Mouse (Mus musculus) common myeloid progenitor, adult 5-6 weeks (primary cell): Measurements from ENCODE around the gene Il6st. TPM values are rescaled to one million over a fixed set of nuclear protein-coding genes. Genes with fewer than 3 reads are reported as not detected.

ENCODE experiments used
- ATAC-seq: replicated peaks from 2 replicates; pipeline ENCODE4 v1.8.0; 2016; ENCODE audit warnings: low read depth, mild to moderate bottlenecking, moderate TSS enrichment, inconsistent platforms; ENCODE audit not compliant: poor library complexity, severe bottlenecking
- total RNA-seq: library from RNA; stranded (forward); fragments of 200-1000, 187-1606 nt; gene quantifications from 2 replicates; pipeline ENCODE4 v1.2.3, GENCODE M21; 2017

Gene Il6st
- total RNA-seq, 1 experiment from 2014 or later = 35.2 TPM

DNA sequence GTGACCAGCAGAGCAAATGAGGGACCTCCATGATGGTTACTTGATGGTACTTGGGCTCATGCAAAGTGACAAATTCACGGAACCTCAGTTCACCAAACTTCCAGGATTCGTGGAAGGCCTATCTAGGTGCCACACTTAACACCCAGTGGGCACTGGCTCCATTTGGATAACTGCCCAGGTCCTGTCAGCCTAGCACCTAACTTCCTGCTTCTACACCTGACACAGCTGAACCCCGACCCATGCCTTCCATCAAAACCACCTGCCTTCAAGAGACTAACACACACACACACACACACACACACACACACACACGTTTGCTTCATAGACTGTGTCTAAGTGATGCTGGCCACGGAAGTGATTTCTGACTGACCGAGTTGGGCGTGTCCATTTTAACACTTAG lies 47.9 kb downstream of the Il6st start:
- ATAC-seq = no peak

DNA sequence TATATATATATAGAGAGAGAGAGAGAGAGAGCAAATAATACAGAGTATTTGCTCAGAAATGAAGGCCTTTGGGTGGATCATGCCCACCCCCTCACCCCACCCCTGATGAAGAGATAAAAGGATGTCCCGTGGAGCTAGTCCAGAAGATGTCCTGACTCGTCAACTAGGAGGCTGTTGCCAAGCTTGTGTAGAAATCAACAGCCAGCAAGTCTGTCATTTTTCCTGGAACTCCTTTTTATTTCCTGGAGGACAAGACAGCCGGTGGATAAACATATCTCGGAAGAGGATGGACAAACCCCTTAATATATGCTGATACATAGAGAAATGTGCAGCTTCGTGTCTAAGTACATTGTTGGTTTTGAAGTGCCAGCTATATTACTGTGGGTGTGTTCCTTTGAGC lies 49.0 kb downstream of the Il6st start:
- ATAC-seq = no peak

DNA sequence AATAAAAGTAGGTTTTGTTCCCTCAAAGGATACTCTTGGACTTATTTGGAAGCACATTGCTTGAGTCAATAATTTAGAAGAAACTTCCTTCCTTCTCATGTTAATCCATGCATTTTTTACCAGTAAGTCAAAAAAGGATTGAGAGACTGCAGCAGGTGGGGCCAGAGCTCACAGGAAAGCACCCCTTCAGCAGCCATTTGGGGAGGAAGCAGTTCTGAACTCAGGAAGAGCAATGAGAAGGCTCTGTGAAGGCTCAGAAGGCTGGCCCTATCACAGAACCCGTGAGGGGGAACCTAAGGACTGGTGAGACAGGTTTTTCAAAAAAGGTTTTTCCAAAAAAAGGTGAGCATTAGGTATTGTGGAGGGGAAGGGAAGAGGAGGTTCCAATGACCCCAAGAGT lies 50.7 kb downstream of the Il6st start:
- ATAC-seq = no peak

DNA sequence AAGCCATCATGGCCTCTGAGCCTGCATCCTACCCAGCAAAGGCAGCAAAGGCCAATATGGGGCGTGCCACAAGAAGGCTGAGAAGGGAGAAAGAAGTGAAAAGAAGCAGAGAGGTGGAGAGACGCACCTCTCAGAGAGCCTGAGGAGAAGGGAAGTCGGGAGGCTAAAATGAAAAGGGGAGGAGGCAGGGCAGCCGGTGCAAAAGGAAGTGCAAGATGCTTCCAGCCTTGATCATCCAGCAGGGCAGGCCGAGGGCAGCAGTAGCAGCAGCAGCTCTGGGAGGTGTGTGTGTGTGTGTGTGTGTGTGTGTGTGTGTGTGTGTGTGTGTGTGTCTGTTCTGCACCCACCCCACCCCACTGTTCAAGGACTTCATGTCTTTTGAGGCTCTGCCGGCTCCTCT lies 58.4 kb downstream of the Il6st start:
- ATAC-seq = no peak

DNA sequence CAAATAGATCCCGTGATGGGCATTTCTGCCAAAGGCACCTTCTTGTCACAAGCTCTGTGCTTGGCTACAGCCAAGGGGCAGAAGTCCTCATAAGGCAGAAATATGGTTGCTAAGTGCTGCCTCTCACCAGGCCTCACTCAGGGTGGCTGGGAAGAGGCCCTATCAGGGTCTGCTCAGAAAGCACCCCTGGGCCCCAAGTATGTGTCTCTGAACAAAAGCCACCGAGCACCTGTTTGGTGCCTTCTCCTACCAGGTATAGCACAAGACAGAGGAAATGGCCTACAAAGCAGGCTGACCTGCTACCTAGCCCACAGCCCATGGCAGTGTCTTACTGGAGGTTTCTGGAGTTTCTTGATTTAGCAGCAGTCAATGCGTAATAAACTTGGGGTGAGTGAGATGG lies 59.0 kb downstream of the Il6st start:
- no peak for ATAC-seq

DNA sequence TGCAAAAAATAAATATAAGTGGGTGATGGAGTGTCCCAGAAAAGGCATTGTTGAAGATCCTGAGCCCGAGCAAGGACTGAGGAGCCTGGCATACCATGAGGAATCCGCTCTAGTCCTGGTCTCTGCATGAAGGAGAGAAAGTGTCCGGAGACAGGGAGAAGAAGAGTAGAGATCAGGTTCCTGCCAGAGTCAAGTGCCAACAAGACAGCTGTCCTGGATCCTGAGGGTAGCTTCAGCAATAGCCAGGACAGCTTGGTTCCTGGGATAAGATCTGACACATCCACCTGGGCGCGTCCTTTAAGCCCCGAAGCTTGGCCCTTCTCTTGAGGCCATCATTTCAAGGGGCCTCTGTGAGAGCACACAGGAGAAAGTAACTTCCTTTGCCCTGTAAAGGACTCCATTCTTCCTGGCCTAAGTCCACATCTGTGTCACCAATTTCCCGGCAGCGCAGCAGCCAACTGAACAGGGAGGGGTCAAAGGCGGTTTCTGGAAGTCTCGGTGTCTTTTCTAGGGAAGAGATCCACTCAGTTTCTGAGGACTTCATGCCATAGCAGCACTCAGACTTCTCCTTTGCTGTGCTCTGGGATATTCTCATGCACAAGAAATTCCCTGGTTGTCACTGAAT lies 59.6 kb downstream of the Il6st start:
- no peak for ATAC-seq

DNA sequence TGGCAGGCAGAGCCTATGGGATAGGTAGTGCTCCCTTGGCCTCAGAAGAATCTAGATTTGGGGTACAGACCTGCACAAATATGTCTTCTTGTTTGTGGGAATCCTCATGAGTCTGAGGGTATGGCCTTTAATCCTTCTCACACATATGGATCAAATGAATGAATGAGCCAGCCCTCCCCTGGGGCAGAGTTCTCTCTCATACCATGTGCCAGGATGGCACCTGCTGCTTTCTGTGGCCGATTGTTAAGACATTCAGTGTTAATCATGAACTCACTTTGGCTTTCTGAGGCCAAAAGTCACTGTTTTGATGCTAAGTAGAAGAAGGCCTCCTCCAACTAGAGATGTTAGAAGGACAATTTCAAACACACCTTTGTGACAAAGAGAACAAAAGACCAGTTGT lies 63.3 kb downstream of the Il6st start:
- ATAC-seq = no peak

DNA sequence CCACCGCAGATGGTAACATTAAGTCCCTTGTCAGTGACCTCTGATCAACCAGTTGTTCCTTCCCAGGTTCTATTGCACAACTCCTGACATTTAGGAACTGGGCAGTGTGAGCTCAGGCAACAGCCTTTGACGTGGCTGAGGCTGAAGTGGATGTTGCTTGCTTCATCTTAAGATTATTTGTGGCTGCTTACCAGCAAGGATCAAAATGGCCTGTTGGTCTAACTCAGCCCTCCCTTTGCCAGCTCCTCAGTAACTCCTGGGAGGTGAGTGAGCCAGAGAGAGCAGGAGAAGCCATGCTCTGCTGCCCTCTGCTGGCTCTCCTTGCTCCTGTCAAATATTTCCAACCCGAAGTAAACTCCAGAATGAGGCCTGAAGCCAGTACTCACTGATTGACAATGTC lies 66.0 kb downstream of the Il6st start:
- ATAC-seq = peak; percentile 93

DNA sequence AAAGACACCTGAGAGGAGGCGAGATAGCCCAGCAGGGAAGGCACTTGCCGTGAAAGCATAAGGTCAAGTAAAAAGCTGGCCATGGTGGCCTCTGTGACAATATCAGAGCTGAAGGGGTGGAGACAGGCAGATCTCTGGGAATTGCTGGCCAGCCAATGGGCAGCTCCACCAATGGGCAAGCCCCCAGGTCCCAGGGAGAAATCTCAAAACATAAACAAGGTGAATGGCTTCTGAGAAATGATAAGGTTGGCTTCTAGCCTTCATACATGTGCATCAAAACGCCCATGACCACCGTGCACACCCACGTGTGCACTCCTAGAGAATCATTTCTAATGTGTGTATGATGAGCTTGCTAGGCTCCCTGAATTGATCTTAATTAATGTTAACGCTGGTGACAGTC lies 68.4 kb downstream of the Il6st start:
- no peak for ATAC-seq

DNA sequence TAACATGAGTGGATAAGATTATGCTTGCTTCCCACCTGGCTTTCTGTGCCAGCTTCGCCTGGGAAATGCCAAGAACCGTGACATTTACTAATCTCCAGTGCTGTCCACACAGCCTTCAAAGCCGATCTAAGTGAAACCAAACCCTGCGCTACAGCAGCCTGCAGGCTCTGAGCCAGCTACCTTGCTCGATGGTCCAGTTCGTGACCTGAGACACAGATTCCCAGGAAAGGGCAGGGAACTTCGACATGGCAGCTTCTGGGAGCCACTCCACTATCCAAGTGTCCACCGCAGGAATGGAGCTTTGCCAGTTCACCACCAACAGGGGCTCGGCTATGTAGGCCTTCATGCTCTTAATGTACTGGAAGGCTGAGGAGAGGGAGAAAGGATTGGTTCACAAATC lies 69.7 kb downstream of the Il6st start:
- no peak for ATAC-seq

DNA sequence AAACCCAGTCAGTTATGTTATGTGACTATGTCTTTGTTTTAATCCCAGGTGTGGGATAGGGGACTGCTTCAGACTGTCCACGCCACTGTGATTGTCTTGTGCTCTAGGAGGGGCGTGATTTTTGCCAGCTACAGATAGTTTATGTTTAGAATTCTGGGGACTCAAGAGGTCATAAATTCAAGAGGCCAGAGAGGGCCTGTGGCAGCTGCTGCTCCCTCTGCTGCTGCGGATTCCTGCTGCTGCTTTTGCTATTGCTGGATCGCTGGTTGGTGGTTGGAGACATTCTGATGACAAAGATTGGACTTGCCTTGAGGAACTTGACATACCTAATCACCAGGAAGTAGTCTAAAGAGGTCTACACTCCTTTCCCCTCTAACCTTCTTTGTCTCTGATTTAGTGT lies 72.7 kb downstream of the Il6st start:
- no peak for ATAC-seq

DNA sequence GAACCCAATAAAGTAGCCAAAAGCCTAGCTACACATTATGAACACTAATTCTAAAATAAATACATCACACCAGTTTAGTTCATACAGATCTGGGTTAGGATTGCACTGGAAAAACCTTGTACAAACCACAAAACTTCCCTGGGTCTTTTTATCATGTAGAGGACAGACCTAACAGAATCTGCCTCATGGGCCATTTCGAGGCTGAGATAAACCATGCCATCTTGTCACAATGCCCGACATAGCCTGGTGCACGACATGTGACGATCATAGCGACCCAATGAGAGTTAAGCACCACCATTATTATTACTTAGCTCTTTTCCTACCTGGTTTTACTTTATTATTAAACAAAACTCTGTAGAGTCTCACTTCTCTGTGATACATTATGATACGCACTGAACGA lies 73.2 kb downstream of the Il6st start:
- peak; percentile 27; the same call in 1 of the 2 replicates for ATAC-seq

DNA sequence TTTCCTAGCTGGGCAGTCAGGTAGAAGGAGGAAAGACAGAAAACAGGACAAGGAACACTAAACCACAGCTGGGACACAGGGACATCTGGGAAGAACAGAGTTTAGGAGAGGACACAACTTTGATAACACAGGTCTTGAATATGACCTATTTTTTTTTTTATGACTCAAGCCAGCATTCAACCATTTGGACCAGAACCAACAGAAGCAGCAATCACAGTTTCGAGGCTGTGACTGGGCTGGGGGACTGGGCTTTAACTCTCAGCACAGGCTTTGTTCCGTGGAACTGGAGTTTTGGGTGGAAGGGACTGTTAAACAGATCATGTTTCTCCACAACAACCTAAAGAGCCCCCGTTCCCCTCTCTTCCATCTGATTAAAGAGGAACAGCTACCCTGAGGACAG lies 76.7 kb downstream of the Il6st start:
- ATAC-seq = no peak

DNA sequence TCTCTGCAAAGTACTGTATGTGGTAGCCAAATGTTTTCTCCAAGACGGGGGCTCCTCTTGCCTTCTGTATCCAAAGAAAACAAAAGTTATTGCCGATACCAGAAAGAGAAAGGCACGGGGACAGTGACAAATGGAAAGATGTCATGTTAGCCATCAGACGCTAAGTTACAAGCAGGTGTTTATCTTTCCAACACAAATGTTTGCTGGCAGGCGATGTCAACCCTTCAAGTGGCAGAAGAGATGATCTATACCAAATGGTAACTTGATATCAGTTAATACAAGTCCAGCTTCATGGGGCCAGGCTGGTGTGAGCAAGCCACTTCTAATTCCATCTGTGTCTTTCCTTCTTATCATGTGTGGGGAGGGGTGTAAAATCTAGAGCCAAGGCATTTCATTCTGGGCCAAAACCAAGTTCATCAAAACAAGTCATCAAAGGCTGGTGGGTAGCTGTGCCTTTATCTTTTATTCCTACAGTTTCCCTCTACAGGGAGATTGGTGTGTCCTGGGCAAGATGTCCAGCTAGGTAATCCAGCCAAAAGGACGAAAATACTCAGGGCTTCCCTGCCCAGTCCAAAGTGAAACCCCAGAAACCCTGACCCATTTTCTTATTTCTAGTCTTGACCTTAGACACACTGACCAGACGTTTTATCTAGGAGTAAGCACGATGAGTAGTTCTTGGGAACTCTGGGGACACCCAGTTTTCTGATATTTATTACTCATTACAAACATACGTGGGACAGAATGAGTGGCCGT lies 77.5 kb downstream of the Il6st start:
- peak; percentile 34 for ATAC-seq

DNA sequence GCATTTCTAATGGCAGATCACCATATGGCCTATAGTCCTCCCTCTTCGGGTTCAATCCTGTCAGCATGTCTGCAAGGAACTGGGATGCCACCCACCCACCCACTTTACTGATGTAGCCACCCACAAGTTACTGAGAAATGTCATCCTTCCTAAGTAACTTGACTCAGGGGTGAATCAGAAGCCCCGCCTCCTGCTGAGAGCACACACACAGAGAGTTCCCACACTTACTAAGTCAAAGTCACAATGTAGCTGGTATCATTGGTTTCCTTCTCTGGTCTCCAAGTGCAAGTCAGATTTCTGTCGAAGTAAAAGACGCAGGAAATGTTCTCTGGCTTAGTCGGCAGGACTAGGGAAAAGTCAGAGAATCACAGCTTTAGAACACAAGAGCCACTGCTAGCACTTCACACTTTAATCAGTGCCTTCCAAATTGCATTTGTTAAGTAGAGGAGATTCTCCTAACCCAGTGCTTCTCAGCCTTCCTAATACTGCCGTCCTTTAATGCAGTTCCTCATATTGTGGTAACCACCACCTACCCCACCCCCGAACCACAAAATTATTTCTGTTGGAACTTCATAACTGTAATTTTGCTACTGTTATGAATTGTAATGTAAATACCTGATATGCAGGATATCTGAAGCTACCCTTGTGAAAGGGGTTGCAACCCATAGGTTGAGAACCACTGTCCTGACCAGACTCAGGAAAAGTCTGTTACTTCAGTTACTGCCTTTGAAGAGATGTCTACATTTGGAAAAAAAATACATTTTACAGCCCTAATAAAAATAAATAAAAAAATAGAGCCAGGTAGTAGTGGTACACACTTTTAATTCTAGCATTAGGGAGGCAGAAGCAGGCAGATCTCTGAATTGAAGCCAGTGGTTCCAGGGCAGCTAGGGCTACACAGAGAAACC lies 88.0 kb downstream of the Il6st start:
- peak; percentile 91 for ATAC-seq

DNA sequence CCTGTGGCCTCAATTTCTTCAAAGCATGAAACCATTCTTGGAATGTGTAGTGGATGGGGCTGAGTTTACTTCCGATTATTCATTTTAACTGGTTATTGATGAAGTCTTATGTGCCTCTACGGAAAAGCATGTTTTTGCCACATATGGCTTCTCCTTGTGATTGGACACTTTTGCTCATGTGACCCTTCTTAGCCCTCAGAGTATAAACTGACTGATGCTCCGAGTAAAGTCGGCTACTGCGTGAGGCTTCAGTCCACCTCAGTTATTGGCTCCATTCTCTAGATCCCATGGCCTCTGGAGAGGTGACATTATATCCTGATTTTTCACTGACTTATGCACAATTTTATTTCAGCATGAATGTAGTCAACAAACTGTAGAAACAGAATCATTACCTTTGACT lies 89.4 kb downstream of the Il6st start:
- no peak for ATAC-seq

DNA sequence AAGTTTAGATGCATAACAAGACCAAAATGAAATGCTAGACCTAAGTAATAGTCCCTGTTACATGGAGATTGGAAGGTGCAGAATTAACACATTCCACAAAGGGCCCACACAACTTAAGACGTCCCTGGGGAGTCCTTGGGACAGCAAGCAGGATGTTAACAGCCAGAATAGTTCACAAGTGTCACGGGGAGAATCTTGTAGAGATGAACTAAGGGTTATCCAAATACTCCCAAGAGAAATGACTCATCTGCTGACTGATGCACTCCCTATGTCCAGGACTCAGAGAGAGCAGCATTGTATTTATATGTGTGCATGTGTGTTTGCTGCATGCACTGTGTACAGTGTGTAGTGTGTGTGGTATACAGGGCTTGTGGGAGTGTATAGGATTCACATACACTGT lies 92.6 kb downstream of the Il6st start:
- ATAC-seq = no peak
